Mouse (Mus musculus) thymus, adult 2 months (tissue): ENCODE data around the gene Gm11172. TPM values are rescaled to one million over a fixed set of nuclear protein-coding genes. Genes with fewer than 3 reads are reported as not detected.

Experiments
- DNase-seq: peaks from one replicate; pipeline ENCODE4 v3.0.0; 2021
- H3K27ac ChIP-seq: fragments of 200-500 bp; 2 replicates; pipeline ENCODE4 v1.5.1; 2012; ENCODE audit warnings: low read length, control low read depth; ENCODE audit not compliant: control insufficient read depth, insufficient read depth
- H3K27me3 ChIP-seq: fragments of 200-500 bp; 2 replicates; pipeline ENCODE4 v1.6.1; 2012; ENCODE audit warnings: mild to moderate bottlenecking, low read length, moderate library complexity, mixed read lengths; ENCODE audit not compliant: control insufficient read depth, insufficient read depth
- H3K36me3 ChIP-seq: fragments of 200-500 bp; 2 replicates; pipeline ENCODE4 v1.6.1; 2012; ENCODE audit warnings: mild to moderate bottlenecking, low read length, moderate library complexity; ENCODE audit not compliant: control insufficient read depth, insufficient read depth
- H3K4me1 ChIP-seq: fragments of 200-500 bp; replicated peaks from 2 replicates; pipeline ENCODE4 v1.6.1; 2012; ENCODE audit warnings: low read length; ENCODE audit not compliant: control insufficient read depth, insufficient read depth
- H3K4me3 ChIP-seq: fragments of 200-500 bp; 2 replicates; pipeline ENCODE4 v1.5.1; 2012; ENCODE audit warnings: mild to moderate bottlenecking, low read length, control low read depth, moderate library complexity; ENCODE audit not compliant: control insufficient read depth, insufficient read depth
- CTCF ChIP-seq: fragments of 200-500 bp; IDR thresholded peaks from 2 replicates; pipeline ENCODE4 v1.5.1; 2012; ENCODE audit warnings: mild to moderate bottlenecking, control low read depth, low read length, moderate library complexity, borderline replicate concordance; ENCODE audit not compliant: control insufficient read depth, poor library complexity, insufficient read depth; ENCODE audit errors: extremely low read depth
- POLR2A ChIP-seq: fragments of 200-500 bp; IDR thresholded peaks from 2 replicates; pipeline ENCODE4 v1.6.1; 2012; ENCODE audit warnings: mild to moderate bottlenecking, low read length, control low read depth, moderate library complexity; ENCODE audit not compliant: control insufficient read depth, poor library complexity, insufficient read depth; ENCODE audit errors: extremely low read depth
- WGBS: fragments of 180-500 bp; shearing (Covaris S2); methylation state at CpG from one replicate; pipeline ENCODE4 v1.1.7; 2018; 5-methylcytosine and 5-hydroxymethylcytosine counted together
- polyA plus RNA-seq: library from polyadenylated mRNA; depleted of rRNA; stranded (reverse); fragments of >200 nt; gene quantifications from 2 replicates; pipeline ENCODE4 v1.2.3, GENCODE M21; 2012

The Gm11172 gene
- polyA plus RNA-seq, 1 experiment, result not detected

- Histone ChIP-seq H3K4me1 (peaks cover 58% of the 10 kb centered on the region), H3K4me3 (peak overlapping the region; percentile 77), H3K27me3 (no peaks in the 10 kb centered on the region), H3K27ac (peak overlapping the region; percentile 63), H3K36me3 (peaks cover 25% of the 10 kb centered on the region)
- WGBS, result 1% methylated on average over 52 of the region's 55 CpGs
- TF ChIP-seq CTCF (peak; percentile 90), POLR2A (no peak; the same call in 1 of the 2 replicates)
- peak; percentile 99 for DNase-seq
Observed at GRCm38 (mm10) chr16:10784793-10785370, 27.8 kb upstream of the Gm11172 start.

DNA sequence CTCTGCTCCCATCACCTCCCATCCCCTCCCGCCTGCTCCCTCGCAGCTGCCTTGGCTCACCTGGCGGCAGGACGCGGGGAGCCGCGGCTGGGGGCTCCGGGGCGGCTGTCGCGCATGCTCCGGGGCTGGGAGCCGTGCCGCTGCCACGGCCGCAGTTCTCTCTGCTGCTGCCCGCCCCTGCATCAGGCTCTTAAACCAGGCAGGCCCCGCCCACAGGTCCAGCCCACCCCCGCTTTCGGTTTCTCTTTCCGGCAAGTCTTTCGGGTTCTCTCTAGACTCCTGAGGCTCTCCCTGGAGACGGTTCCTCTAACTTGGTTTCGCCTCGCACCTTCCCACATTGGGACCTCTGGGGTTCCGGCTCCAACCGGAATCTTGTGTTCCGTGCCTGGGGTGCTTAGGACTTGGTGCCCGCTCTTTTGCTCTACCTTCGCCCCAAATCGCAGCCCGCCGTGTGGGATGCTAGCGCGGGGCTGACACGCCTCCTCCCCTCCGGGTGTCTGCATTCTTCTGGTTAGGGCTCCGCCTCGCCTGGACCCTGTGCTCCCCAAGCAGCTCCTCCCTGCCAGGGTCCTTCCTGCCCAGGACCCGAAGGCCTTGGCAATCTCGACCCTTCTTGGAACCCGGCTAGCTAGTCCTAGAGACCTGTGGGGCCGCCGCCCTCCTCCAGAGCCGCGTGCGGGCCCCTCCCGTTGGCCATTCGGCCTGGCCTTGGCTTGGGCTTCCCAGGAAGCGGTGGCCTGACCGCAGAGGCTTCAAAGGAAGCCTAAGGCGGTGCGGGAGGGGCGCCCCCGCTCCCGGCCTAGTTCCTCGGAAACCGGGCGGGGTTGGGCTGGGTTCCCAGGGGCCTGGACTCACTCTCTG is 27.1 kb upstream of the Gm11172 start, which contains the start of gene Socs1:
TSS of gene Socs1 (minus strand) at position 166 of the 861 bp plus-strand sequence.
- H3K36me3 ChIP-seq, result peaks cover 25% of the 10 kb centered on the region
- DNase-seq, result peak; percentile 95
- H3K27ac ChIP-seq, result peak within 1 kb of the TSS; percentile 88
- under 1% methylated on average over 59 of the region's 59 CpGs for WGBS
- TF ChIP-seq CTCF (no peak), POLR2A (peak; percentile 97)
- no peaks in the 10 kb centered on the region for H3K27me3 ChIP-seq
- peaks cover 54% of the 10 kb centered on the region for H3K4me1 ChIP-seq
- H3K4me3 ChIP-seq, result peak within 1 kb of the TSS; percentile 77

DNA sequence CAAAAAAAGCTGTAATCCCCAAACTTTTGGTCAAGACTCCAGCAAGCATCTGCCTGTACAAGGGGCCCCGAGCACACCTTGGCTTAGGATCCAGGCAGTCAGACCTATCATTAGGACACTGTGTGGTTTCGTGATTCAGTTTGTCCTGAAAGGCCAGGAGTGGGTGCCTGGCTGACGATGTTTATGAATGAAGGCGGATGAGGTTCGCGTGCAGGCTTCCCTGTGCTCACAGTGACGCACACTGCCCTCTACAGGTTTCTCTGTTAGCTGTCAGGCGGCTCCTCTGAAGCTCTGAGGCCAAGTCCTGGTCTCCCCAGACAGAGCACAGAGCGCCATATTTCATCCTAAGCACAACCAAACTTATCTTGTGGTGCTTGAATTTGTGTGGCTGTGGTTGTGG is 26.4 kb upstream of the Gm11172 start:
- DNase-seq, result peak; percentile 88
- peaks cover 50% of the 10 kb centered on the region for H3K4me1 ChIP-seq
- 3% methylated on average over 9 of the region's 9 CpGs for WGBS

DNA sequence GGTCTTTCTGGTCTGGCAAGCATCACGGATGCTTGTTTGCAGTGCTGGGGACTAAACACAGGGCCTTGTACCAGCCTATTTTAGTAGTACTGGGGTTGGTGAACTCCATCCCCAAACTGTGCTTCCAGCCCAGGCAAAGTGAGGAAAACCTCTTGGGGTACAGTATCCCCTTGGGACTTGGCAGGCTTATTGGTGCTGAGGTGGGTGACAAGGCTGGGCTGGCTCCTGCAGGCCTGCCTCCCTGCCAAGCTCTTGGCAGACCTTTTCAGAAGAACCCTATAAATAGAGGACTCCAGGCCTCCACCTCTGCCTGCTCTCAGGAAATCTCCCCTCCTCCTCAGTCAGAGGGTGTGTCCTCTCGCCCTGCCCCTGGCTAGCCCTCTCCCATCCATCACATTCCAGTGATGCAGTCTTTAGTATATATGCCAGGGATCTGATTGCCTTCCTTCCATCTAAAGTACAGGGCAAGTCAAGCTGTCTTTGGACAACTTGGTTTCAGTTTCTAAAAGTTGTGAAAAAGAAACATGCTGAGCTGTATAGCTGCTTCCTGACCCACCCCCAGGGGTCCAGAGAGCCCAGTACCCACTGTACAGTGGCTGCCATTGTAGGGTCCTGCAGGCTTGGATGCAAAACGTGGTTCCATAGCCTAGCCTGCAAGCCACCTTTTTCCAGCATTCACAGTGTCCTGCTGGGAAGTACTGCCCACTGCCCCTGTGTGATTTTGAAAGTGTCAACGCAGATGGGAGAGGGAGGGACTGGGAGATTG is 25.8 kb upstream of the Gm11172 start:
- TF ChIP-seq POLR2A, result no peak
- 78% methylated on average over 4 of the region's 4 CpGs for WGBS
- Histone ChIP-seq H3K27me3 (no peaks in the 10 kb centered on the region), H3K27ac (peak overlapping the region; percentile 22; the same call in 1 of the 2 replicates), H3K36me3 (peaks cover 25% of the 10 kb centered on the region), H3K4me3 (no peak overlapping the region), H3K4me1 (peaks cover 46% of the 10 kb centered on the region)
- DNase-seq, result no peak

More for the DNA sequence above, 26.4 kb upstream of the Gm11172 start:
- TF ChIP-seq CTCF (peak; percentile 90), POLR2A (peak; percentile 39; the same call in 1 of the 2 replicates)
- Histone ChIP-seq H3K4me3 (peak overlapping the region; percentile 77), H3K27me3 (no peaks in the 10 kb centered on the region), H3K27ac (peak overlapping the region; percentile 88), H3K36me3 (peaks cover 25% of the 10 kb centered on the region)

DNA sequence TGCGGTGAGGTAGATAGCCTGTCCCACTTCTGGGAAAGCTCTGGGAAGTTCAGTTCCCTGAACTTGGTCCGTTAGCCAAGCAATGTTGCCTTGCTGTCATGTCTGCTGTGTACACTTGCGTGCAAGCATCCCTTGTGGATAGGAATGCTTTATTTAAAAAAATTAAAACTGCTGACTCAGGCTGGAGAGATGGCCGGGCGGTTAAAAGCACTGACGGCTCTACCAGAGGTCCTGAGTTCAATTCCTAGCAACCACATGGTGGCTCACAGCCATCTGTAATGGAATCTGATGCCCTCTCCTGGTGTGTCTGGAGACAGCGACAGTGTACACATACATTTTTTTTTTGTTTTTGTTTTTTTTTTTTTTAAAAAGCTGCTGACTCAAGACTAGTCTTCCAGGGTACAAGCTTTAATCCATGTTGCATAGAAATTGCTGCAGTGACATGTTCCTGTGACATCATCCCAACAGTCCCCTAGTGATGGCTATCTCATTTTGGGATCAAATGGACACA is 25.1 kb upstream of the Gm11172 start:
- 88% methylated on average over 7 of the region's 7 CpGs for WGBS
- peaks cover 42% of the 10 kb centered on the region for H3K4me1 ChIP-seq

DNA sequence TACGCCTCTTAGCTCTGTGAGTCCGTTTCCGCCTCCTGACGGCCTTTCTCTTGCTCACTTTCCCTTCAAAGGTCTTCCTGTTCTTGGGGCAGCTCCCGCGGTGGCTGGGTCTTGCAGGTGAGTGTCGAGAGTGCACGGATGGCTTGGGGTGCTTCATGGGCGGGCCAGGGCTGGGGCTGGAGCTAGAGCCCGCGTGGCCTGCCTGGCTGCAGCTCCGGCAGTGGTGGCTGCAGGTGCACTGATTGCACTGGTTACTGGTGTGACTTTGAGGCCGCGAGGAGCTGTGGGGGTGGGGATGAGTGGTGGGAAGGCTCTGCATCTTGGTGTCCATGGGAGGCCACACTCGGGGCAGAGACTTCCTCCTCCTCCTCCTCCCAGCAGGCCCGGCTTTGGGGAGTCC is 24.4 kb upstream of the Gm11172 start, which contains the start of gene Tnp2:
TSS of gene Tnp2 (minus strand) at position 390 of the 400 bp plus-strand sequence.
- Histone ChIP-seq H3K4me1 (peaks cover 36% of the 10 kb centered on the region), H3K27me3 (no peaks in the 10 kb centered on the region), H3K27ac (peak within 1 kb of the TSS; percentile 22), H3K4me3 (peak within 1 kb of the TSS; percentile 24), H3K36me3 (peaks cover 12% of the 10 kb centered on the region)
- TF ChIP-seq POLR2A, result peak; percentile 21; the same call in 1 of the 2 replicates
- no peak for TF ChIP-seq CTCF
- peak; percentile 66 for DNase-seq
- WGBS, result 5% methylated on average over 16 of the region's 16 CpGs

More for the DNA sequence above, 25.1 kb upstream of the Gm11172 start:
- no peak overlapping the region for H3K4me3 ChIP-seq
- TF ChIP-seq CTCF (no peak), POLR2A (no peak)
- H3K36me3 ChIP-seq, result peaks cover 18% of the 10 kb centered on the region
- no peaks in the 10 kb centered on the region for H3K27me3 ChIP-seq
- H3K27ac ChIP-seq, result peak overlapping the region; percentile 22; the same call in 1 of the 2 replicates
- DNase-seq, result no peak
